Mouse (Mus musculus) embryonic facial prominence, embryonic 15.5 days (tissue): ENCODE results near the gene 9430015G10Rik. TPM values are rescaled to one million over a fixed set of nuclear protein-coding genes. Genes with fewer than 3 reads are reported as not detected.
A peak's percentile ranks its signal among the peaks of the same experiment; 100 is the strongest.

Experiments used
- ATAC-seq: fragments of 200-750 bp; cut with Nextera tagmentation; 2 replicates; pipeline ENCODE4 v1.8.0; 2017; ENCODE audit warnings: low read depth, moderate TSS enrichment; ENCODE audit not compliant: insufficient number of reproducible peaks, low FRiP score, low TSS enrichment
- H3K27ac ChIP-seq: fragments of 300-500 bp; sonication (generic); replicated peaks from 2 replicates; pipeline ENCODE4 v1.5.1; 2015; ENCODE audit warnings: mild to moderate bottlenecking, inconsistent platforms
- H3K27me3 ChIP-seq: fragments of 300-500 bp; sonication (generic); 2 replicates; pipeline ENCODE4 v1.6.1; 2015; ENCODE audit warnings: inconsistent platforms
- H3K36me3 ChIP-seq: fragments of 300-500 bp; sonication (generic); 2 replicates; pipeline ENCODE4 v1.6.1; 2015; ENCODE audit warnings: mild to moderate bottlenecking, inconsistent platforms
- H3K4me1 ChIP-seq: fragments of 300-500 bp; sonication (generic); 2 replicates; pipeline ENCODE4 v1.6.1; 2015; ENCODE audit warnings: inconsistent platforms
- H3K4me2 ChIP-seq: fragments of 300-500 bp; sonication (generic); replicated peaks from 2 replicates; pipeline ENCODE4 v1.6.1; 2015; ENCODE audit warnings: mild to moderate bottlenecking, inconsistent platforms
- H3K4me3 ChIP-seq: fragments of 300-500 bp; sonication (generic); replicated peaks from 2 replicates; pipeline ENCODE4 v1.5.1; 2015; ENCODE audit warnings: mild to moderate bottlenecking, inconsistent platforms
- H3K9ac ChIP-seq: fragments of 300-500 bp; sonication (generic); 2 replicates; pipeline ENCODE4 v1.6.1; 2015; ENCODE audit warnings: inconsistent platforms
- H3K9me3 ChIP-seq: fragments of 300-500 bp; sonication (generic); replicated peaks from 2 replicates; pipeline ENCODE4 v1.6.1; 2016; ENCODE audit warnings: inconsistent platforms
- WGBS: fragments of 180-500 bp; shearing (Covaris S2); methylation state at CpG from one replicate; pipeline ENCODE4 v1.1.7; 2015; 5-methylcytosine and 5-hydroxymethylcytosine counted together
- polyA plus RNA-seq: library from polyadenylated mRNA; unstranded; fragments of >200 nt; fragmentation: Nextera tagmentation; extraction: Ambion mirVana; gene quantifications from 2 replicates; pipeline ENCODE4 v1.2.1, GENCODE M21; 2015

The 9430015G10Rik gene
- polyA plus RNA-seq, 1 experiment from 2014 or later, result 32.8 TPM

DNA sequence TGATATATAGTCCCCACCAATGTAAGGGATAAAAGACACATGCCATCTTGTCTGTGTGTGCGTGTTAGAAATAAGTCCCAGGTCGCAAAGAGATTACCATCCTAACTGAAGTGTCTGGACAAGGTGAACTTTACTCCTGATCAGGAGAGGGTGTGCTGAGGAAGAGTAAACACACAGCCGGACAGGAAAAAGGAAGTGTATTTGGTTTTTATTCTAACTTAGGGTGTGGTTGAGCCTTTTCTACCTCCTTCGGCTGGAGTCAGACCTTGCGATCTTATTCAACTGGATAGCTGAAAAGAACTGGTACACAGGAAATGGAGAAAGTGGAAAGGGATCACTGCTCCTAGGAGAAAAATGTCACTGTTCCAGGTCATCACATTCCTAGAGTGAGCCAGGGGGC is 9.3 kb upstream of the 9430015G10Rik start:
- no peak overlapping the region for H3K27ac ChIP-seq
- H3K4me3 ChIP-seq, result no peak overlapping the region
- WGBS, result 85% methylated on average over 5 of the region's 5 CpGs
- no peaks in the 10 kb centered on the region for H3K36me3 ChIP-seq
- no peaks in the 10 kb centered on the region for H3K4me1 ChIP-seq
- no peak overlapping the region for H3K4me2 ChIP-seq
- no peaks in the 10 kb centered on the region for H3K27me3 ChIP-seq
- no peak for ATAC-seq
- H3K9me3 ChIP-seq, result no peaks in the 10 kb centered on the region
- H3K9ac ChIP-seq, result no peak overlapping the region

DNA sequence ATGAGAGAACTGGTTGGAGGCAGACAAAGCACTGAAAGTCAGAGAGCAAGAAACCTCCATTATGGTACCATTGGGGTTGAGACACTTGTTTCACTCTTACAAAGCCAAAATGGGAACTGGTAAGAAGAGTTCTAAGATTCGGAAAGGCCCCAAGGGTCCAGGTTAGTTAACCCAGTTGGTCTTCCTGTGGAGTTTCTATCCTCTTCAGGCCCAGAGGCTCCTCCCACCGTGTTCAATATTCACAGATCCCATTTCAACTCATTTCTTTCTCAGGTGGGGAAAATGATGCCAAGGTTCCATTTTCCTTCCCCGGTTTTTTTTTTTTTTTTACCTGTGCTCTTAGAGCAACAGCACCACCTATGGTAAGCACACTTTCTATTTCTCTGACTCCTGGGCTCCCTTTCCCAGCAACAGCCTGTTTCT is 8.3 kb upstream of the 9430015G10Rik start:
- Histone ChIP-seq H3K4me3 (no peak overlapping the region), H3K4me2 (no peak overlapping the region), H3K9ac (no peak overlapping the region), H3K9me3 (no peaks in the 10 kb centered on the region), H3K27me3 (no peaks in the 10 kb centered on the region), H3K4me1 (no peaks in the 10 kb centered on the region), H3K27ac (no peak overlapping the region), H3K36me3 (no peaks in the 10 kb centered on the region)
- WGBS, result 33% methylated on average over 3 of the region's 3 CpGs
- no peak for ATAC-seq

DNA sequence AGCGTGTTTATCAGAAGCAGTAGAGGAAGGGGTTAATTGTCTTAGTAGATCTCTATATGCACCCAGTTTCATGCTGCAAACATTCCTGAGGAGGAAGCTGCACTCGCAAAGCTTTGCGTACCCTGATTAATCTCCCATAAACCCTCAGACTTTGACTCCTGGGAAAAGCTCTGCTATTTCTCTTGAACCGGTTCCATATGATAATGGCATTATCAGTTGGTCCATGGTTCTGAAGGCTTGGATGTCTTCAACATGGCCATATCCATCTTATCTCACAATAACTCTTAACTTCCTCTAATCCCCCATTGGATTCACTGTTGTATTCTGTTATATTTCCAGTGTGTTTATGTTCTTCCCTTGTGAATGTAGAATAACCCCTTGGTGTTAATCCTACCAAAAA is 6.4 kb upstream of the 9430015G10Rik start:
- Histone ChIP-seq H3K36me3 (no peaks in the 10 kb centered on the region), H3K27ac (no peak overlapping the region), H3K9me3 (no peaks in the 10 kb centered on the region), H3K4me3 (no peak overlapping the region), H3K4me1 (peaks cover 6% of the 10 kb centered on the region; the same call in 1 of the 2 replicates), H3K9ac (no peak overlapping the region), H3K4me2 (no peak overlapping the region), H3K27me3 (no peaks in the 10 kb centered on the region)
- no peak for ATAC-seq
- 76% methylated on average over 4 of the region's 4 CpGs for WGBS

DNA sequence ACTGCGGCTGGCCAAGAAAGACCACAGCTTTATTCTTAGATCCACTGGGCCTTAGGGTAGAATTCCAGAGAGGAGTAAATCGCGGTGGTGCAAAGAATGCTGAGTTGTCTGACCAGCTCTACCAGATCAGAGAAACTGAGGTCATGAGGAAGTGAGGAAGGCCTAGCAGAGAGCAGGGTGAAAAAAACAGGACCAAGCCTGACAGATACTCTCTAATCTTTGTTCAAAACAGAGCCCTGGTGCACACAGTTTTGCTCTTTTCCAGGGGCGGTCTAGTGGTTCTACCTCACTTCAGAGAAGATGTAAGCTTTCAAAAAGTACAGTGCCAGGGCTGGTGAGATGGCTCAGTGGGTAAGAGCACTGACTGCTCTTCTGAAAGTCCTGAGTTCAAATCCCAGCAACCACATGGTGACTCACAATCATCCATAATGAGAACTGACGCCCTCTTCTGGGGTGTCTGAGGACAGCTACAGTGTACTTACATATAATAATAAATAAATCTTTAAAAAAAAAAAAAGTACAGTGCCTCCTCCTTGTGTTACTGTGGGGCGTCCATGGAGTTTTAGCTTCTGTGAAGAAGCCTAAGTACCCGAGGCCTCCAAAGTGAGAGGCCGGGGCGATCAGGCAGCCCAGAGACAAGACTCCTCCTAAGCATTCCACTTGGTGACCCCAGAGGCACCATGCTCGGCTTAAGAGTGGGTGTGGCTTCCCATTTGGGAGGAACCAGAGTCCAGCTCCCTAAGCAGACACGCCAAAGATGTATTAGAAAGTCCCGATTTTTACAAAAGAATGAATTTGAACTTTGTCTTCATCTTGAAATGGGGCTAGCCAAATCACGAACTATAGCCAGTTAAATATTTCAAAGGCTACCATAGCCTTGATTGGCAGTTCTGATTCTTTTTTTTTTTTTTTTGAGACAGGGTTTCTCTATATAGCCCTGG is 906 bp upstream of the 9430015G10Rik start:
- Histone ChIP-seq H3K27ac (peak overlapping the region; percentile 92), H3K4me3 (peak overlapping the region; percentile 84), H3K36me3 (no peaks in the 10 kb centered on the region), H3K4me2 (peak overlapping the region; percentile 65), H3K9me3 (no peaks in the 10 kb centered on the region), H3K27me3 (no peaks in the 10 kb centered on the region), H3K4me1 (peaks cover 17% of the 10 kb centered on the region), H3K9ac (peak overlapping the region; percentile 50)
- 0 out of 2 replicates have a peak, but pooled peaks have one; percentile 27 for ATAC-seq
- WGBS, result 14% methylated on average over 13 of the region's 13 CpGs

DNA sequence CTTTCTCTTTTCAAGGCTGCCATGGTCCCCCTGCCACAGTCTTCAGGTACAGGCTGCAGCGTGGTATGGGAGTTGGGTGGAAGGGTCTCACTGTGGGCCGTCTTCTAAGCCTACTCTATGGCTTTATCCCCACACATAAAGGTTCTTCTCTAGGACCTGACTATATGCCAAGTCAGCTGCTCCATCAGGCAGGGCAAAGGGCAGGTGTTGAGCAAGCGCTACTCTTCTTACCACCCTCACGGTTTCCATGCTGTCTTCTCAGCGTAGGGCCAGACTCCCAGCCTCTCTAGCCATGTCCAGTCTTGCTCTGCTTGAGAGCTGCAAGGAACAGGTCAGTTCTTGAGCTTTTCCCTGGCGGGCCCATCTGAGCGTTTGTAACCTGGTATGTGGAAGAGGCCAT is 14.3 kb downstream of the 9430015G10Rik start:
- H3K4me2 ChIP-seq, result no peak overlapping the region
- H3K27me3 ChIP-seq, result no peaks in the 10 kb centered on the region
- H3K27ac ChIP-seq, result no peak overlapping the region
- H3K9ac ChIP-seq, result no peak overlapping the region
- peaks cover 75% of the 10 kb centered on the region for H3K36me3 ChIP-seq
- no peak for ATAC-seq
- WGBS, result 94% methylated on average over 7 of the region's 7 CpGs
- no peaks in the 10 kb centered on the region for H3K4me1 ChIP-seq
- no peaks in the 10 kb centered on the region for H3K9me3 ChIP-seq
- H3K4me3 ChIP-seq, result no peak overlapping the region

DNA sequence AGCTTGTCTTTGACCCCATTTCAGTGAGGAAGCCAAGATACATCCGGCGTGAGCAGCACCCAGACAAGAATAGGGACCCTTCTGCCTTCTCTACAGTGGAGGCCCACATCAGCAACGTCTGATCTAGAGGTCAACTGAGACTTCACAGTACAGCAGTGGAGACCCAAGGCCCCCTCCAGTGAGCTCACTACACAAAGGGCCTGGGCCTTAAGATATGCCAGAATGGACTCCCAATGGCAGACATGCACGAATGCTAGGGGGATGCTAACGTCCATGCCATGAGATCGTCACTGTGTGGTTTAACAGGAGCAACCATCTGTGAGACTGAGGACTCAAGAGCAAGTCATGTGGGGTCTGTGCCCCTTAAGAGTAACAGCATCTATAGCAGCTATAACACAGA is 15.6 kb downstream of the 9430015G10Rik start:
- H3K27ac ChIP-seq, result no peak overlapping the region
- H3K36me3 ChIP-seq, result peaks cover 62% of the 10 kb centered on the region
- no peak overlapping the region for H3K4me3 ChIP-seq
- H3K4me1 ChIP-seq, result no peaks in the 10 kb centered on the region
- no peak overlapping the region for H3K4me2 ChIP-seq
- no peaks in the 10 kb centered on the region for H3K9me3 ChIP-seq
- H3K9ac ChIP-seq, result no peak overlapping the region
- no peaks in the 10 kb centered on the region for H3K27me3 ChIP-seq
- no peak for ATAC-seq
- 93% methylated on average over 6 of the region's 6 CpGs for WGBS

DNA sequence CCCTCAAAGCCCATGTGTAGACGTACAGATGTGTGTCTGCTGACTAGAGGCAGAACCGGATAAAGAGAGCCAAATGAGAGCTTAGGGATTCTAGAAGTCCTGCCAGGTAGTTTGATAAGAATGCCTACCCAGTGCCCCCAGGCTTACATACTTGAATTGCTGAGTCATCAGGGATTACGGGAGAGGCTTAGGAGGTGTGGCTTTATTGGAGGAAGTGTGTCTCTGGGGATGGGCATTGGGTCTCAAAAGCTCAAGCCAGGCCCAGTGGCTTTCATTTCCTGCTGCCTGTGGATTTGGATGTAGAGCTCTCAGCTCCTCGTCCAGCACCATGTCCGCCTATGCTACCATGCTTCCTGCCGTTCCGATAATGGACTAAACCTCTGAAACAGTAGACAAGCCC is 17.1 kb downstream of the 9430015G10Rik start:
- Histone ChIP-seq H3K27ac (no peak overlapping the region), H3K9me3 (no peaks in the 10 kb centered on the region), H3K4me3 (no peak overlapping the region), H3K27me3 (no peaks in the 10 kb centered on the region), H3K4me2 (no peak overlapping the region), H3K4me1 (no peaks in the 10 kb centered on the region), H3K36me3 (peaks cover 47% of the 10 kb centered on the region), H3K9ac (no peak overlapping the region)
- no peak for ATAC-seq
- 82% methylated on average over 7 of the region's 7 CpGs for WGBS

DNA sequence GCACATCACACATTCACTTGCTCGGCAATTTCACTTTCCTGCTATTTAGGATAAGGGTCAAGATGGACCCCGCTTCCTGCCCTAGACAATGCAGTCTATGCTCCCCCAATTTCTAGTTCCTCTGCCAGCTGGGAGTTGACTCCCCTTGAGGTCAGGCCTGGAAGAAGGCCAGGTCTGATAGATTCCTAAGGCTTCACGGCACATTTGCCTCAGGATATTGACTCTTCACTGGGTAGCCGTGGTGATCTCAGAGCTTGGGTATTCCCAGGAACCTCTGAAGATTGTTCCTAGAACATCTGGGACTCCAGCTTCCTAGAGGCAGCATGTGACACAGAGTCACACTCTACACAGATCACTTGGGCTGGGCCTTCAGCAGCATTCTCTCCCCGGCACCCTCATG is 19.0 kb downstream of the 9430015G10Rik start:
- Histone ChIP-seq H3K9me3 (no peaks in the 10 kb centered on the region), H3K27ac (no peak overlapping the region), H3K4me1 (no peaks in the 10 kb centered on the region), H3K9ac (no peak overlapping the region), H3K4me3 (no peak overlapping the region), H3K4me2 (no peak overlapping the region), H3K27me3 (no peaks in the 10 kb centered on the region), H3K36me3 (peaks cover 28% of the 10 kb centered on the region)
- WGBS, result 64% methylated on average over 5 of the region's 5 CpGs
- no peak for ATAC-seq

DNA sequence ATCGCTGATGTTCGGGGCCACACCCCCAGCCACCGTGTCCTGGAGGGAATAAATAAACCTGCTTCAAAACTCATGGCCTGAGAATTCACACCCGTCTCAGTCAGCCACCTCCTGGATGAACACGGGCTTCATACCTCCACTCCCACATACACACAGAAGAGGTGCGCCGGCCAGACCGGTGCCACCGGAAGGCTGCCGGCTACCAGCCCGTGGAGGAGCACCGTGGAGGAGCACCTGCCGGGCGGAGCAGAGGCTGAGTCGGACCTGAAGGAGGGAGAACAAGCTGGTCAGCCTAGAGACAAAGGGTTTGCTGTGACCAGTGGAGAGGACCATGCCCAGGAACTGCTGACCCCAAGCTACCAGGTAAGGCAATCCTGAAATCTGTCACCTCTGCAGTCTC is 20.7 kb downstream of the 9430015G10Rik start, which contains the start of gene Rnf223:
Rnf223 (plus strand) TSS at position 78 of the 400 bp plus-strand sequence.
- Histone ChIP-seq H3K36me3 (peaks cover 11% of the 10 kb centered on the region), H3K4me2 (no peak within 1 kb of the TSS), H3K27ac (no peak within 1 kb of the TSS), H3K4me3 (no peak within 1 kb of the TSS), H3K9ac (no peak within 1 kb of the TSS), H3K9me3 (no peaks in the 10 kb centered on the region), H3K27me3 (no peaks in the 10 kb centered on the region), H3K4me1 (no peaks in the 10 kb centered on the region)
- WGBS, result 74% methylated on average over 15 of the region's 15 CpGs
- ATAC-seq, result no peak

DNA sequence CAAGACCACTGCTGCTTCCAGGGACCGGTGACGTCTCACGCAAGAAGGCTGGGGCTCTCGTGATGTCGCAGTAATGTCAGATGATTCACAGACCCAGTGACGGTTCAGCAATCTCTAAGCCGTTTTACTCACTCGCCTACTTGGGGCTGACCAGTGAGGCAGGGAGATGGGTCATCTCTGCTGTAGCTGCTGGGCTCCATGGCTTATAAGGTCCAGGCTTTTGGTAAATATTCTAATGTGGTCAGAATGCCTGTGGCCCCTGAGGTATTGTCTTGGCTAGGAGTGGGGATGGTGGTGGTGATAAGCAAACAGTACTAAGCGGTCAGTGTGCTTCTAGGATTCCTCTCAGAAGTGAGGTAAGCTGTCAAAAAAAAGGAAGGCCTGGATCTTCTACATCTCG is 21.2 kb downstream of the 9430015G10Rik start:
- Histone ChIP-seq H3K36me3 (peaks cover 6% of the 10 kb centered on the region), H3K9me3 (no peaks in the 10 kb centered on the region), H3K27me3 (no peaks in the 10 kb centered on the region), H3K4me1 (no peaks in the 10 kb centered on the region), H3K4me2 (no peak overlapping the region), H3K9ac (no peak overlapping the region), H3K27ac (no peak overlapping the region), H3K4me3 (no peak overlapping the region)
- ATAC-seq, result no peak
- 84% methylated on average over 10 of the region's 10 CpGs for WGBS

DNA sequence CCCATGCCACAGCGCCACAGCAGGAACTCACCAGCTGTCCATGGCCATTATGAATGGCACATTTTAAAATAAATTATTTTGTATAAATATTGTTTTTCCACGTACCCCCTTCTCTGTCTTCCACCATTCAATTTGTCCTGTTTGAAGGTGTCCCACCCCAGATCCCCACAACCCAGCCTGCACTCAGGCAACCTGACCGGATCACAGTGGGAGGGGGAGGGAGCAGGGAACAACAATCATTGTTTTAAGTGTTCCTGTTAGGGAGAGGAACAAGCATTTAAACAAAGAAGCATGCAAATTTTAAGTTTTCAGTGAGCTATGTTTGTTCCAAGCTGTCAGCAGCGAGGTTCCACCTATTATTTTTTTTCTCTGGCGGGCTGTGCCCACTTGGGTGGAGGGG is 23.6 kb downstream of the 9430015G10Rik start:
- no peak for ATAC-seq
- H3K27ac ChIP-seq, result no peak overlapping the region
- H3K4me2 ChIP-seq, result no peak overlapping the region
- H3K9me3 ChIP-seq, result no peaks in the 10 kb centered on the region
- 65% methylated on average over 5 of the region's 5 CpGs for WGBS
- no peaks in the 10 kb centered on the region for H3K36me3 ChIP-seq
- no peaks in the 10 kb centered on the region for H3K4me1 ChIP-seq
- no peak overlapping the region for H3K4me3 ChIP-seq
- H3K9ac ChIP-seq, result no peak overlapping the region
- H3K27me3 ChIP-seq, result no peaks in the 10 kb centered on the region
